Mouse (Mus musculus) gastrocnemius, postnatal 36 days (tissue): ENCODE measurements around the gene Ccdc188. TPM values are rescaled to one million over a fixed set of nuclear protein-coding genes. Genes with fewer than 3 reads are reported as not detected.

Source experiments
- DNase-seq, 2 experiments: peaks; one replicate each; pipeline ENCODE4 v3.0.0; 2022
- intact Hi-C: fragments of 180-260 bp; cut with DNase I; formaldehyde crosslinking; loops from one replicate; pipeline ENCODE4 v1.15.1; 2025
- total RNA-seq, 2 experiments: library from RNA; stranded (reverse); gene quantifications; 2 replicates each; pipeline ENCODE4 v1.2.3; 2021

The Ccdc188 gene
- total RNA-seq, 2 experiments from 2014 or later: not detected

GRCm38 (mm10) chr16:18233919-18234670 is 16.4 kb downstream of the Ccdc188 start:
- DNase-seq: peak in 1 of 2 experiments; percentile 20
- intact Hi-C loops: no loop called here

- DNase-seq: peak; percentile 65 to 75
- intact Hi-C loops: no loop called here
Measured at GRCm38 (mm10) chr16:18234671-18235388, 17.2 kb downstream of the Ccdc188 start, which contains the start of gene Zdhhc8. Gene Zdhhc8, minus strand, starts transcription at chr16:18235136.

GRCm38 (mm10) chr16:18235389-18236065 is 17.8 kb downstream of the Ccdc188 start:
- intact Hi-C loops: no loop called here
- DNase-seq: peak; percentile 62 to 68

- intact Hi-C loops: no loop called here
- DNase-seq: no peak
Measured at GRCm38 (mm10) chr16:18236676-18237501, 19.2 kb downstream of the Ccdc188 start.

- no peak for DNase-seq
- intact Hi-C loops: no loop called here
Measured at GRCm38 (mm10) chr16:18241581-18241980, 23.9 kb downstream of the Ccdc188 start.

GRCm38 (mm10) chr16:18247521-18248399 is 30.1 kb downstream of the Ccdc188 start:
- intact Hi-C loops: no loop called here

GRCm38 (mm10) chr16:18248433-18249363 is 31.0 kb downstream of the Ccdc188 start, which contains the start of the genes Trmt2a and Ranbp1:
Gene Trmt2a, plus strand, starts transcription at chr16:18248679.
Gene Ranbp1, minus strand, starts transcription at chr16:18248732.
- intact Hi-C loops: no loop called here
- DNase-seq: peak; percentile 96 to 97

More at GRCm38 (mm10) chr16:18247521-18248399, 30.1 kb downstream of the Ccdc188 start:
- DNase-seq: no peak

GRCm38 (mm10) chr16:18249364-18249967 is 31.8 kb downstream of the Ccdc188 start:
- peak in 1 of 2 experiments; percentile 42 for DNase-seq
- intact Hi-C loops: no loop called here

- intact Hi-C loops: loop anchor here (5.0 kb wide), 1 partner anchor 37 kb away; the partner anchor contains the start of gene Dgcr8
- no peak for DNase-seq
Measured at GRCm38 (mm10) chr16:18250231-18250630, 32.6 kb downstream of the Ccdc188 start.

GRCm38 (mm10) chr16:18250828-18251790 is 33.4 kb downstream of the Ccdc188 start:
- intact Hi-C loops: loop anchor here (5.0 kb wide), 1 partner anchor 36 kb away; the partner anchor contains the start of gene Dgcr8
- DNase-seq: no peak

- no peak for DNase-seq
Measured at GRCm38 (mm10) chr16:18252736-18253135, 35.1 kb downstream of the Ccdc188 start.

GRCm38 (mm10) chr16:18253866-18254265 is 36.2 kb downstream of the Ccdc188 start:
- no peak for DNase-seq
- intact Hi-C loops: loop anchor here (5.0 kb wide), 1 partner anchor 33 kb away; the partner anchor contains the start of gene Dgcr8

More at GRCm38 (mm10) chr16:18252736-18253135, 35.1 kb downstream of the Ccdc188 start:
- intact Hi-C loops: loop anchor here (5.0 kb wide), 1 partner anchor 35 kb away; the partner anchor contains the start of gene Dgcr8

- intact Hi-C loops: no loop called here
Measured at GRCm38 (mm10) chr16:18258221-18258620, 40.5 kb downstream of the Ccdc188 start, which contains the start of gene Gm49776. Gene Gm49776, minus strand, starts transcription at chr16:18258321.

GRCm38 (mm10) chr16:18265024-18265423 is 47.3 kb downstream of the Ccdc188 start:
- no peak for DNase-seq
- intact Hi-C loops: no loop called here

More at GRCm38 (mm10) chr16:18258221-18258620, 40.5 kb downstream of the Ccdc188 start, which contains the start of gene Gm49776:
- no peak for DNase-seq

GRCm38 (mm10) chr16:18268182-18268581 is 50.5 kb downstream of the Ccdc188 start:
- intact Hi-C loops: no loop called here
- DNase-seq: no peak
